Mouse (Mus musculus): Measurements from ENCODE around the gene Tagln. TPM values are rescaled to one million over a fixed set of nuclear protein-coding genes. Genes with fewer than 3 reads are reported as not detected.
A peak's percentile ranks its signal among the peaks of the same experiment; 100 is the strongest.

The Tagln gene
- polyA plus RNA-seq, 2 experiments: 6.3 to 6.8 TPM

DNA sequence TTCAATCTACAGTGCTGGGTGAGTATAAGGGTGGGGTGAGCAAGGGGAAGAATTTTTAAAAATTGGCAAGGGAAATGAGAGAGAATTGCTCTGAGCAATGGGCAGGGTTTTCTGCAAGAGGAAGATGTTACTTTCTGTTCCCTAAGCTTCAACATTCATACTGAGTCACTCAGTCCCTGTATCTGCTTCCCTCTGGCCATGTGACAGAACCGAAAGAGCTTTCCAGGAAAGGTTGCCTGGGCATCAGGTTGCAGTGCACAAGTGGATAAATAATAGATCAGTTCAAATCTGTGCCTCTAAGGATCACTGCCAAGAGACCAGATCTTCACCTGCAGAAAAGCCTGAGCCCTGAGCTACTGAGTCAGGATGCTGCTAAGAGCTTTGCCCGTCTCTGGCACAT, 26.0 kb upstream of the Tagln start:
- peaks cover 34% of the 10 kb centered on the region for H3K36me3 ChIP-seq (replicated peaks; ENCODE audit: control insufficient read depth, insufficient read depth, low read depth)
- DNase-seq (ENCODE audit: low read depth in 3 of 3, low spot score in 3 of 3) (no peak), ATAC-seq (ENCODE audit: insufficient read depth) (no peak)
- H3K4me1 ChIP-seq (replicated peaks; ENCODE audit: control insufficient read depth in 2 of 2, insufficient read depth in 2 of 2, low read length in 1 of 2): no peaks in the 10 kb centered on the region; a peak in 1 of 4 replicates
- TF ChIP-seq EP300 (IDR thresholded peaks at IDR 0.05; ENCODE audit: low read depth) (no peak), CTCF (IDR thresholded peaks at IDR 0.05; ENCODE audit: low read depth) (no peak)
- H3K27ac ChIP-seq: no peak overlapping the region
- H3K9me3 ChIP-seq (ENCODE audit: control insufficient read depth, low read length): no peaks in the 10 kb centered on the region
- 76% methylated on average over 2 of the region's 2 CpGs for WGBS (ENCODE audit: insufficient replicate concordance)
- H3K9ac ChIP-seq (replicated peaks): no peak overlapping the region
- no peak overlapping the region for H3K4me2 ChIP-seq (ENCODE audit: low read depth)
- H3K4me3 ChIP-seq (ENCODE audit: insufficient read depth in 1 of 2, low read depth in 2 of 2, low read length in 2 of 2): no peak overlapping the region
- no peaks in the 10 kb centered on the region for H3K27me3 ChIP-seq (ENCODE audit: control insufficient read depth, insufficient read depth, low read length)

DNA sequence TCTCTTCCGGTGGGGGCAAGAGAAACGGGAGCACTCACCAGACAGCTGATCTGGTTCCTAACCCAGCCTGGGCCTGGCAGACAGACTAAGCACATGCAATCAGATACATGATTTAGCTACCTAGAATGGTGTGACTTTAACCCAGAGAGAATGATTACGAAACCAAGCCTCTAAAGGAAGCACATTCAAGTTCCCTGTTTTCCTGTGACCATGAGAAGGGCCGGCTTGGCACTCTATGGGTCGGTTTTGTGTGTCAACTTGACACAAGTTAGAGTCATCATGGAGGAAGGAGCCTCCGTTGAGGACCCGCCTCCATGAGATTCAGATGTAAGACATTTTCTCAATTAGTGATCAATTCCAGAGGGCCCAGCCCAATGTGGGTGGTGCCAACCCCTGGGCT, 23.8 kb upstream of the Tagln start:
- Histone ChIP-seq H3K27me3 (ENCODE audit: control insufficient read depth, insufficient read depth, low read length) (no peaks in the 10 kb centered on the region), H3K36me3 (replicated peaks; ENCODE audit: control insufficient read depth, insufficient read depth, low read depth) (peaks cover 17% of the 10 kb centered on the region), H3K4me1 (replicated peaks; ENCODE audit: control insufficient read depth in 2 of 2, insufficient read depth in 2 of 2, low read length in 1 of 2) (peaks cover 0 to 6% of the 10 kb centered on the region in 2 experiments; a peak in 3 of 4 replicates), H3K9me3 (ENCODE audit: control insufficient read depth, low read length) (no peaks in the 10 kb centered on the region), H3K4me3 (ENCODE audit: insufficient read depth in 1 of 2, low read depth in 2 of 2, low read length in 2 of 2) (no peak overlapping the region), H3K4me2 (ENCODE audit: low read depth) (no peak overlapping the region), H3K27ac (no peak overlapping the region), H3K9ac (replicated peaks) (no peak overlapping the region)
- 50% methylated on average over 7 of the region's 7 CpGs for WGBS (ENCODE audit: insufficient replicate concordance)
- DNase-seq (ENCODE audit: low read depth in 3 of 3, low spot score in 3 of 3) (no peak), ATAC-seq (ENCODE audit: insufficient read depth) (no peak)
- TF ChIP-seq EP300 (IDR thresholded peaks at IDR 0.05; ENCODE audit: low read depth) (no peak), CTCF (IDR thresholded peaks at IDR 0.05; ENCODE audit: low read depth) (no peak)

DNA sequence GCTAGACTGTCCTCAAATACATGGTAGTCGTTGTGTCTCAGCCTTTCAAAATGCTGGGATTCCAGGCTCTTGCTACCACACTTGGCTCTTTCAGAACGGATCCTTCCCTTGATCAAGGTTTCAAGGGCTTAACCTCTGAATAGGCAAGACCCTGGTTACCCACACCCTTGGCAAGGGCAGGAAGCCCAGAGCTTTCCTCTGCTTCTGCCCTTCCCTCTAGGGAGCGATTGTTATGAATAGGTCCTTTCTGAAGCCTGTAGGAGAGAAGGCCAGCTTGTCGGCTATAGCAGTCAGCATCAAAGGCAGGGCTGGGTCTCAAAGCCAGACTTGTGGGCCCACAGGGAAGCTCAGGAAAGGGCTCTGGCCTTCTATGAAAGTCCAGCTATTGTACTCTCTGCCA, 23.0 kb upstream of the Tagln start:
- WGBS (ENCODE audit: insufficient replicate concordance): 71% methylated on average over 4 of the region's 4 CpGs
- no peaks in the 10 kb centered on the region for H3K9me3 ChIP-seq (ENCODE audit: control insufficient read depth, low read length)
- H3K4me1 ChIP-seq (replicated peaks; ENCODE audit: control insufficient read depth in 2 of 2, insufficient read depth in 2 of 2, low read length in 1 of 2): peaks cover 3 to 10% of the 10 kb centered on the region in 2 experiments; a peak in 3 of 4 replicates
- H3K4me2 ChIP-seq (ENCODE audit: low read depth): no peak overlapping the region
- no peak overlapping the region for H3K4me3 ChIP-seq (ENCODE audit: insufficient read depth in 1 of 2, low read depth in 2 of 2, low read length in 2 of 2)
- no peak overlapping the region for H3K27ac ChIP-seq
- no peak for TF ChIP-seq CTCF (IDR thresholded peaks at IDR 0.05; ENCODE audit: low read depth)
- TF ChIP-seq EP300 (IDR thresholded peaks at IDR 0.05; ENCODE audit: low read depth): no peak
- no peaks in the 10 kb centered on the region for H3K27me3 ChIP-seq (ENCODE audit: control insufficient read depth, insufficient read depth, low read length)
- ATAC-seq (ENCODE audit: insufficient read depth): no peak
- H3K9ac ChIP-seq (replicated peaks): no peak overlapping the region
- H3K36me3 ChIP-seq (replicated peaks; ENCODE audit: control insufficient read depth, insufficient read depth, low read depth): peaks cover 11% of the 10 kb centered on the region
- no peak for DNase-seq (ENCODE audit: low read depth in 3 of 3, low spot score in 3 of 3)

DNA sequence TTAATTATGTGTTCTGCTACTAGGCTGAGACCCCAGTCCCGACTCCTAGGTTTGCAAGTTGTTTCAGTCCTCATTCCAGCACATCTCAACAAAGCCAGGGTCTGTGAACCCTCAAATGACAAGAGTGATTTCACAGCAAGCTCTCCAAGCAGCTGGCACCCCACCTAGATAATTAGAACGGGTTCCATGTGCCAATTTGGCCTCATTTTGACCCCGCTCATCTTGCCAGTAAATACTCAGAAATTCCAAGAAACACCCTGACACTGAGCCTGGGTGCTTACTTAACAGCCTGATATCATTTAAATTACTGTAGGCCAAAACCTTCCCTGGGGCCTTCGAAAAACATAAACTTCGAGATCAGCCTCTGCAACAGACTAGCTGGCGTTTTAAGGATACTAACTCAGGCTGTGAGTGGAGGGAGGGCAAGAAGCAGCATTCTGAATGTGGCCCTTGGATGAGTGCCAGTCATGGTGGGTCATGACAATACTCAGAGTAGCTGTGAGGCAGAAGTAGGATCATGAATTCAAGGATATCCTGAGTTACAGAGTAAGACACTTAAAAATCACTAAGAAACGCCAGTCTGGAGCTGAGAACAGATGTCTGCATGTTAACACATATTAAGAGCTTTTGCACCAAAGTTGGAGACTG, 22.3 kb upstream of the Tagln start:
- ATAC-seq (ENCODE audit: insufficient read depth) (no peak), DNase-seq (ENCODE audit: low read depth in 3 of 3, low spot score in 3 of 3) (no peak)
- WGBS (ENCODE audit: insufficient replicate concordance): 68% methylated on average over 7 of the region's 7 CpGs
- no peak overlapping the region for H3K4me3 ChIP-seq (ENCODE audit: insufficient read depth in 1 of 2, low read depth in 2 of 2, low read length in 2 of 2)
- no peak overlapping the region for H3K9ac ChIP-seq (replicated peaks)
- no peaks in the 10 kb centered on the region for H3K9me3 ChIP-seq (ENCODE audit: control insufficient read depth, low read length)
- no peaks in the 10 kb centered on the region for H3K27me3 ChIP-seq (ENCODE audit: control insufficient read depth, insufficient read depth, low read length)
- no peak overlapping the region for H3K4me2 ChIP-seq (ENCODE audit: low read depth)
- TF ChIP-seq EP300 (IDR thresholded peaks at IDR 0.05; ENCODE audit: low read depth) (no peak), CTCF (IDR thresholded peaks at IDR 0.05; ENCODE audit: low read depth) (no peak)
- peaks cover 4% of the 10 kb centered on the region for H3K36me3 ChIP-seq (replicated peaks; ENCODE audit: control insufficient read depth, insufficient read depth, low read depth)
- H3K4me1 ChIP-seq (replicated peaks; ENCODE audit: control insufficient read depth in 2 of 2, insufficient read depth in 2 of 2, low read length in 1 of 2): peaks cover 3 to 16% of the 10 kb centered on the region in 2 experiments; a peak in 3 of 4 replicates
- H3K27ac ChIP-seq: no peak overlapping the region

DNA sequence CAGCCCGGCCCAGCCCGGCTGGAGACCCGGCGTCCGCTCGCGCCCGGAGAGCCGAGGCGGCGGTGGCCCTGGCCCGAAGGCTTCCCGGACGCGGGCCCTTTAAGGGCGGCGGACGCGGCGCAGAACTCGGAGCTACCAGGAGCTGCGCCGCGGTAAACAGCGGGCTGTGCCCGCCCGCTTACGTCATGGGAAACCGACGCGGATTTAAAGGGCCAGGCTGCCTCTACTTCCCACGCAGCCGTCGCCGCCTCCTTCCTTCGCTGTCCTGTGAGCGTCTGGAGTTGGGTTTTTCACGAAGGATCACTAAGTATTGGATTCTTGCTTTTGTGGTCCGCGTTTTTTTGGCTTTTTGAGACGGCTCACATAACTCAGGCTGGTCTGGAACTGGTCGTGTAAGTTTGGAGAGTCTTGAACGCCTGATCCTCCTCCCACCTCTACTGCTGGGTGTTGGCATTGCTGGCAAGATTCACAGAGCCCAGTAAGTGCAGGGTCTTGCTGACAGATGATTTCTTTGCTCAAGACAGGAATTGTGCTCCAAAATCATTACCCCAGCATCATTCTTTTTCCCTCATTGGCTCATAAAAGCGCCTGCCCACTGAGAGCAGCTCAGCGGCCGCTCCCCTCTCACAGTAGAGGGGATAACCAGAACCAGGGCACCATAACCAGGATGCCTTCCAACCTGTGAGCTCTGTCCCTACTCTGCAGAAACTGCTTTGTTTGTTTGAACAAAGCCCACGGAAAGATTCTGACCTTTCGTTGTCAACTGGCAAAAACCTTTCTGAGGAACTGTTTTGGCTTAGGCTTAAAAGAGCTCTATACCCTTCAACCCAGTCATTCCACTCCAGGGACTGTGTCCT, 19.5 kb upstream of the Tagln start, which contains the start of gene Sidt2:
TSS of gene Sidt2 (minus strand) at position 152 of the 857 bp plus-strand sequence.
- peak within 1 kb of the TSS; percentile 81 for H3K27ac ChIP-seq
- H3K27me3 ChIP-seq (ENCODE audit: control insufficient read depth, insufficient read depth, low read length): no peaks in the 10 kb centered on the region
- 2% methylated on average over 46 of the region's 48 CpGs for WGBS (ENCODE audit: insufficient replicate concordance)
- H3K36me3 ChIP-seq (replicated peaks; ENCODE audit: control insufficient read depth, insufficient read depth, low read depth): peaks cover 16% of the 10 kb centered on the region; the same call in 1 of the 2 replicates
- peak within 1 kb of the TSS; percentile 86 to 88 for H3K4me3 ChIP-seq (ENCODE audit: insufficient read depth in 1 of 2, low read depth in 2 of 2, low read length in 2 of 2)
- H3K4me1 ChIP-seq (replicated peaks; ENCODE audit: control insufficient read depth in 2 of 2, insufficient read depth in 2 of 2, low read length in 1 of 2): peaks cover 3 to 16% of the 10 kb centered on the region in 2 experiments; a peak in 3 of 4 replicates
- DNase-seq (ENCODE audit: low read depth in 3 of 3, low spot score in 3 of 3): peak; percentile 67 to 75 (median 73)
- H3K4me2 ChIP-seq (ENCODE audit: low read depth): peak within 1 kb of the TSS; percentile 93
- H3K9me3 ChIP-seq (ENCODE audit: control insufficient read depth, low read length): no peaks in the 10 kb centered on the region
- H3K9ac ChIP-seq (replicated peaks): peak within 1 kb of the TSS; percentile 94
- TF ChIP-seq CTCF (IDR thresholded peaks at IDR 0.05; ENCODE audit: low read depth) (no peak), EP300 (IDR thresholded peaks at IDR 0.05; ENCODE audit: low read depth) (no peak)
- ATAC-seq (ENCODE audit: insufficient read depth): peak; percentile 94

All from liver, embryonic 14.5 days (tissue).